Mouse (Mus musculus): ENCODE measurements at regions not wholly inside any gene's neighbourhood (a gene's known extent, or its start where the extent isn't known, plus 50 kb on each side); places are given as distances from the start of the nearest gene placed in this dataset.

DNA sequence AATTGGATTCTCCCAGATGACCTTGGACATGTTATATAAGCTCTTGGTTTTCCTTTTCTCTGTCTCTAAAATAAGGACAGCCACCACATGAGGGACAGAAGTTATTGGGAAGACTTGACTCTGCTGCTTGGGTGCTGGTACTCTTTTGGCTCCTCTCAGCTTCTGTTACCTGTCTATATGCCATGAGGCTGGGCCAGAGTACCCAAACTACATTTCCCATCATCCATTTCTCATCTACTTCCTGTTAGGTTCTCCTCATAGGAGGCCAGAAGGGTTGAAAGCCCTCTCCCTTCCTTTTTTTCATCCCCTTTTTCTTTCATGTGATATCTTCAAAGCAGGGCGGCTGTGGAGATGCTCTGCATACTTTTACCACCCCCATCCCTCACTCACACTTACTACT, 172.6 kb downstream of the 9530068E07Rik start:
- Histone ChIP-seq H3K9me3 (replicated peaks) (no peaks in the 10 kb centered on the region), H3K36me3 (replicated peaks) (no peaks in the 10 kb centered on the region), H3K4me1 (ENCODE audit: insufficient read depth, low read depth, low read length) (no peaks in the 10 kb centered on the region), H3K27me3 (ENCODE audit: insufficient read depth, low read length) (0 out of 2 replicates have a peak, but pooled peaks cover 4% of the 10 kb centered on the region), H3K4me3 (ENCODE audit: low read depth, low read length) (no peak overlapping the region)
- TF ChIP-seq GATA2 (IDR thresholded peaks at IDR 0.05; ENCODE audit: borderline replicate concordance, low read depth, low read length) (no peak), TAL1 (conservative IDR thresholded peaks at IDR 0.05; ENCODE audit: low read depth, low read length) (no peak), GATA1 (IDR thresholded peaks at IDR 0.05; ENCODE audit: borderline replicate concordance, low read length) (no peak), CTCF (IDR thresholded peaks at IDR 0.05; ENCODE audit: low read depth, low read length) (no peak), POLR2AphosphoS5 (IDR thresholded peaks at IDR 0.05; ENCODE audit: insufficient replicate concordance, low read depth, low read length) (no peak)
- DNase-seq (ENCODE audit: low spot score) (no peak), ATAC-seq (ENCODE audit: extremely low read depth, insufficient number of reproducible peaks, low FRiP score, poor library complexity, severe bottlenecking) (no peak)

DNA sequence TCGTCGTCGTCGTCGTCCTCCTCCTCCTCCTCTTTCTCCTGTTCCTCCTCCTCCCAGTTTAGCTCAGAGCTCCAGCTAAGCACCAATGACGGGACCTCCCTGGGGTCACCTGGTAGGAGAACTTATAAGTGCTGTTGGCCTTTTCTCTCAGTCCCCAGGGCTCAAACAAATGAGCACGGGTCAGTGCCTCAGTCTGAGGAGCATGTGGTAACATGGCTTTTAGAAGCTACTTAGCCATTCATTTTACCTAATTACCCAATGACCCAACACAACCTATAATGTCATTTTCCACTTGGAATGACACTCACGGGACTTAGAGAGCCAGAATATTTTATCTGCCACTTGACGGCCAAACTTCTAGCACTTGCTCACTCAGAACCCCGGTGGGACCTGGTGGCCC, 173.5 kb downstream of the 9530068E07Rik start:
- ATAC-seq (ENCODE audit: extremely low read depth, insufficient number of reproducible peaks, low FRiP score, poor library complexity, severe bottlenecking) (no peak), DNase-seq (ENCODE audit: low spot score) (no peak)
- no peak for TF ChIP-seq TAL1 (conservative IDR thresholded peaks at IDR 0.05; ENCODE audit: low read depth, low read length)
- no peak for TF ChIP-seq GATA2 (IDR thresholded peaks at IDR 0.05; ENCODE audit: borderline replicate concordance, low read depth, low read length)
- TF ChIP-seq POLR2AphosphoS5 (IDR thresholded peaks at IDR 0.05; ENCODE audit: insufficient replicate concordance, low read depth, low read length), result no peak
- TF ChIP-seq GATA1 (IDR thresholded peaks at IDR 0.05; ENCODE audit: borderline replicate concordance, low read length), result no peak
- no peak for TF ChIP-seq CTCF (IDR thresholded peaks at IDR 0.05; ENCODE audit: low read depth, low read length)
- Histone ChIP-seq H3K4me1 (ENCODE audit: insufficient read depth, low read depth, low read length) (no peaks in the 10 kb centered on the region), H3K4me3 (ENCODE audit: low read depth, low read length) (no peak overlapping the region), H3K36me3 (replicated peaks) (no peaks in the 10 kb centered on the region), H3K9me3 (replicated peaks) (no peaks in the 10 kb centered on the region), H3K27me3 (ENCODE audit: insufficient read depth, low read length) (peaks cover 4% of the 10 kb centered on the region; the same call in 1 of the 2 replicates)

DNA sequence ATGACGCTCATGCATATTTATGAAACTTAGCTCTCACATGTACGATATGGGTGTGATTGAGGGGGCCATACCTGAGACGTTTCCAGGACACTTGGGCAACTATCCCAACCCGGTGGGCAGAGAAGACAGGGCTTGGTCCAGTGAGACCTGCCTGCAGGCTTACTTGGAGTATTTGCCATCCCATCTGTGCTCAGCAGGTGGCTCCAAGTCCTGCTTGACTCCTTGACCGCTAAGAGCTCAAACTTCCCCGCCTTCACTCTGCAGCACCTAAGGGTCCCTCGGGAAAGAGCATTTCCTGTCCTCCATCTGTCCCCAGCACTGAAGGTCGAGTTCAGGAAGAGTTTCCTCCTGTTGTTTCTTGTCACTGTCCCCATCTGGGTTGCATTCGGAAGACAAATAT, 182.2 kb downstream of the 9530068E07Rik start:
- Histone ChIP-seq H3K4me1 (ENCODE audit: insufficient read depth, low read depth, low read length) (no peaks in the 10 kb centered on the region), H3K27me3 (ENCODE audit: insufficient read depth, low read length) (no peaks in the 10 kb centered on the region; the same call in 1 of the 2 replicates), H3K36me3 (replicated peaks) (no peaks in the 10 kb centered on the region), H3K4me3 (ENCODE audit: low read depth, low read length) (no peak overlapping the region), H3K9me3 (replicated peaks) (no peaks in the 10 kb centered on the region)
- TF ChIP-seq CTCF (IDR thresholded peaks at IDR 0.05; ENCODE audit: low read depth, low read length) (no peak), GATA2 (IDR thresholded peaks at IDR 0.05; ENCODE audit: borderline replicate concordance, low read depth, low read length) (no peak), TAL1 (conservative IDR thresholded peaks at IDR 0.05; ENCODE audit: low read depth, low read length) (no peak), POLR2AphosphoS5 (IDR thresholded peaks at IDR 0.05; ENCODE audit: insufficient replicate concordance, low read depth, low read length) (no peak), GATA1 (IDR thresholded peaks at IDR 0.05; ENCODE audit: borderline replicate concordance, low read length) (no peak)
- ATAC-seq (ENCODE audit: extremely low read depth, insufficient number of reproducible peaks, low FRiP score, poor library complexity, severe bottlenecking) (no peak), DNase-seq (ENCODE audit: low spot score) (no peak)

DNA sequence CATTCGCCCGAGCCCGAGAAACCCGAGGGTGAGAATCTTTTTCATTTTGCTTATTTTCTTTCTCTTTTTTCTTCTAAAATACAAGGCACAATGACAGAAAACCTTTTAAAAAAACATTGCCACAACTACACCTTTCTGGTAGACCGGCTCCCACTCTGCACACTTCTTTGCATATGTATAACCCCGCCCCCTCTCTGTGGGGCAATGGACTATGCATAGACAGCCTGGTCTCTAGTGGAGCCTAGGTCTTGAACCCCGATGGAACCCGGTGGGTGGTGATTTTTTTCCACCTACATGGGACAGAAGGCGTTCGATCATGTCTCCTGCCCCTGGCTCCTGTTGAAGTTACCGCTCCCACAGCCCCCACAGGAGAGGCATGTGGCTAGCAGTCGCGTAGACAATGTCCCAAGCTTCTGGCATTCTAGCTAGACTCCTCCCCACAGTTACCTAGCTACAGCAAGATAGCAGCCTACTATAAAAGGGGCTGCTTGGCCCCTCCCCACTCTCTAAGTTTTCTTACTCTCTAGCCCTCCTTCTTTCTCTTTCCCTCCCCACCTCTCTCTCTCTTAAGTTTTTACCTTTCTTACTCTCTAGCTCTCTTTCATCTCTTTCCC, 183.6 kb downstream of the 9530068E07Rik start:
- H3K36me3 ChIP-seq (replicated peaks), result no peaks in the 10 kb centered on the region
- TF ChIP-seq GATA1 (IDR thresholded peaks at IDR 0.05; ENCODE audit: borderline replicate concordance, low read length) (no peak), POLR2AphosphoS5 (IDR thresholded peaks at IDR 0.05; ENCODE audit: insufficient replicate concordance, low read depth, low read length) (no peak), TAL1 (conservative IDR thresholded peaks at IDR 0.05; ENCODE audit: low read depth, low read length) (no peak), GATA2 (IDR thresholded peaks at IDR 0.05; ENCODE audit: borderline replicate concordance, low read depth, low read length) (no peak), CTCF (IDR thresholded peaks at IDR 0.05; ENCODE audit: low read depth, low read length) (no peak)
- DNase-seq (ENCODE audit: low spot score) (no peak), ATAC-seq (ENCODE audit: extremely low read depth, insufficient number of reproducible peaks, low FRiP score, poor library complexity, severe bottlenecking) (no peak)
- no peaks in the 10 kb centered on the region for H3K4me1 ChIP-seq (ENCODE audit: insufficient read depth, low read depth, low read length)
- H3K4me3 ChIP-seq (ENCODE audit: low read depth, low read length), result no peak overlapping the region
- no peaks in the 10 kb centered on the region for H3K27me3 ChIP-seq (ENCODE audit: insufficient read depth, low read length)
- H3K9me3 ChIP-seq (replicated peaks), result no peaks in the 10 kb centered on the region

DNA sequence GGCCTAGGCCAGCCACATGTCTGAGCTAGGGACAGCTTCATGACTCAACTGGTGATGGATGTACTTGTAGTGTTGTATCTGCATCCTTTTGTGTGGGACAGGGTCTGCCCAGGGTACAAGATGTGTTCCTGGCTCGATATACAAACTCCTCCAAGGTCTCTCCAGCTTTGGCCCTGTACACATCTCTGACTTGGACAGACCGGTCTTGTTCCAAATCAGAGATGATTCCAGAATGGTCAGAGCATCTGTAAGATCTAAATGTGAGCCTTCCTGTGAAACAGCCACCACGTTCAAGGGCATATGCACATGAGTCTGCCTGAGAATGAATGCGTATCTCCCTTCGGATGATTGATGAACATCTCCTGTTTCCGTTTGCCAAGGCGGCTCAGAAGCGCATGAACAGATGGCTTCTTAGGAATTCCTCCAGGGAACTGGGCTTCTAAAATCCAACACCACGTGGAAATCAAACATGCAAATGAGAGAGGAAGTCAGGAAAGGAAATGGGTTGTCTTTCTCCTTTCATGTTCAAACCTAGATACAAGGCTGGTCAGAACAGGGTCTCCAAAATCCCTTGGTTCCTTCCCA, 172.7 kb upstream of the Fstl4 start:
- H3K4me1 ChIP-seq (ENCODE audit: insufficient read depth, low read depth, low read length), result no peaks in the 10 kb centered on the region
- no peaks in the 10 kb centered on the region for H3K9me3 ChIP-seq (replicated peaks)
- no peak for ATAC-seq (ENCODE audit: extremely low read depth, insufficient number of reproducible peaks, low FRiP score, poor library complexity, severe bottlenecking)
- no peaks in the 10 kb centered on the region for H3K36me3 ChIP-seq (replicated peaks)
- TF ChIP-seq POLR2AphosphoS5 (IDR thresholded peaks at IDR 0.05; ENCODE audit: insufficient replicate concordance, low read depth, low read length) (no peak), GATA2 (IDR thresholded peaks at IDR 0.05; ENCODE audit: borderline replicate concordance, low read depth, low read length) (no peak)
- no peak overlapping the region for H3K4me3 ChIP-seq (ENCODE audit: low read depth, low read length)
- no peak for DNase-seq (ENCODE audit: low spot score)
- H3K27me3 ChIP-seq (ENCODE audit: insufficient read depth, low read length), result no peaks in the 10 kb centered on the region; the same call in 1 of the 2 replicates

DNA sequence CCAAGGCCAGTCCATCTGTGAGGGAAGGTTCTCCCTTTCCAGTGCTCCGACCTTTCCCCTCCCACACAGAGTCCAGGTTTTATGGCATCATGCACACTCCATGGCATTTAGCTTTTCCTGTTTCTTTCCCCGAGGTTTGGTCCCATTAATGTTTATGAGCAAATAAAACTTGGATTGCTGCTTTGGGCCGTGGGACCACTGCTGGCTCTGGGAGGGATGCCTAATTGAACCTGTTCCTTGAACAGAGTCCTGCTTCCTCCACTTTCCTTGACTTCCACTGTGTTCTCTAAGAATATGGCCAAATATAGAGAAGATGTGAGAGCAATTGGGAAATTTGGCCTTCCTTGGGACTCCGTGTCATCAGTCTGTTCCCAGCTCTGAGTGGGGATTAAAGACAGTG, 170.3 kb upstream of the Fstl4 start:
- Histone ChIP-seq H3K4me1 (ENCODE audit: insufficient read depth, low read depth, low read length) (no peaks in the 10 kb centered on the region), H3K4me3 (ENCODE audit: low read depth, low read length) (no peak overlapping the region), H3K27me3 (ENCODE audit: insufficient read depth, low read length) (no peaks in the 10 kb centered on the region; the same call in 1 of the 2 replicates), H3K36me3 (replicated peaks) (no peaks in the 10 kb centered on the region), H3K9me3 (replicated peaks) (no peaks in the 10 kb centered on the region)
- ATAC-seq (ENCODE audit: extremely low read depth, insufficient number of reproducible peaks, low FRiP score, poor library complexity, severe bottlenecking) (no peak), DNase-seq (ENCODE audit: low spot score) (no peak)
- TF ChIP-seq POLR2AphosphoS5 (IDR thresholded peaks at IDR 0.05; ENCODE audit: insufficient replicate concordance, low read depth, low read length) (no peak), TAL1 (conservative IDR thresholded peaks at IDR 0.05; ENCODE audit: low read depth, low read length) (no peak), GATA2 (IDR thresholded peaks at IDR 0.05; ENCODE audit: borderline replicate concordance, low read depth, low read length) (no peak)

Measured in G1E (cell line).